Mouse (Mus musculus): ENCODE measurements around the gene Vash1.

Gene Vash1

DNA sequence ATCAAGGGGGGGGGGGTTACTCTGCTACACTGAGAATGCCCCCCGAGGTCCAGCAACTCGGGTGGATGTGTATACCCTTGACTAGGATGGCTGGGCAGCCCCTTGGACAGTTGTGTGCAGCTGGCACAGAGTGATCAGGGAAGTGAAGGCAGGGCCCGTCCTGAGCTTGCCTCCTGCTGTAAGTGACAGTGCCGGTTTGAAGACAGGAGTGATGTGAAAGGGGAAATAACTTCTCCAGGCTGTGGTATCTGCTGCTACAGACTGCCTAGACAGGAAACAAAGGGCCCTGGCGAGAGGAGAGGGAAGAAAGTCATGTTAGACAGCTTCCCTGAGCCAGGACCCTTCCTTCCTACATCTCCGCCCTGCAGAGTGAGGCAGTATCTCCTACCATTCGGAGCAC, 5.2 kb downstream of the Vash1 start:
- no peak for DNase-seq (ENCODE audit: low spot score in 2 of 2)

DNA sequence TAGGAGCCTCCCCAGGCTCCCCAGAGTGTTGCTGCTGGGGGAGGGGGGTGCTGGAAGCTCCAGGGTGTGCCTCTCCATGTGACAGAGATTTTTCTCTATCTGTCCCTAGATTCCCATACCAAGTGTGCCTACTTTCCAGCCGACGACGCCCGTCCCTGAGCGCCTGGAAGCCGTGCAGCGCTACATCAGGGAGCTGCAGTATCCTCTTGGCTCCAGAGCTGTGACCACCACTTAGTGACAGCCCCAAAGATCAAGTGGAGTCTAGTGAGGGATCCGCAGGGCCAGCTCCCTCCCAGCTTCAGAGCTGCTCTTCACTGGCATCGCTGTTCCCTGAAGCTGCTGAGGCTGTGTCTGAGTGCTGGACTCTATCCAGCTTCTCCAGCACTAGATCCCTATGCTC, 6.8 kb downstream of the Vash1 start:
- DNase-seq (ENCODE audit: low spot score in 2 of 2) = no peak

DNA sequence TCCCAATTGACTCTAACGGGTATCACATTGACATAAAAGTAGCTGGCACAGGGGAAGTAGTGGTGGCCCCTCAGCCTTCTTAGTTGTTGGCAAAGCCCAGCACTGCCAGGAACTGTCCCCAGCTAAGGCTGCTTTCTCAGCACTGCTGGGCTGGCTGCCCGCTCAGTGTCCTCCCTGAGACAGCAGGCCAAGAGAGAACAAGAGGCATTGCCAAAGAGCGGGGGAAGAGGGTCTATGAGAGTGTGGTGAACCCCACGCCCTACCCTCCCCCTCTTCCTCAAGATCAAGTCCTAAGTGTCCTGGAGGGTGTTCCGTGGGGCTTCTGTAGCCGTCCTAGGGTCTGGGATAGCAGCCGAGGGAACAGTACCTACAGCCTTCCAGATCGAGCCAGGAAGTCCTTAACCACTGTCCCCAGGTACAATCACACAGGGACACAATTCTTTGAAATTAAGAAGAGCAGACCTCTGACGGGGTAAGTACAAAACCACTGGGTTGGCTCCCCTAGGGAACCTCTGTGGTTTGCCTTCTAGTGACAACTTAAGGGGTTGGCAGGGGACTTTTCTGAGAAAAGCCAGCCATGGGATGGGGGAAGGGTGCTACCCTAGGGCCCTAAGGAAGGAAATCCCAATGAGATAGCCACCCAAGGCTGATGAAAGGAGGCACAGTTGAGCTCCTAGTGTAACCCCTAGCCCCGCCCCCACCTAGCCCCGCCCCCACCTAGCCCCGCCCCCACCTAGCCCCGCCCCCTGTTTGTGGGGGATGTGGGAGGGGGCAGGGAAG, 8.2 kb downstream of the Vash1 start:
- DNase-seq (ENCODE audit: low spot score in 2 of 2) = no peak

DNA sequence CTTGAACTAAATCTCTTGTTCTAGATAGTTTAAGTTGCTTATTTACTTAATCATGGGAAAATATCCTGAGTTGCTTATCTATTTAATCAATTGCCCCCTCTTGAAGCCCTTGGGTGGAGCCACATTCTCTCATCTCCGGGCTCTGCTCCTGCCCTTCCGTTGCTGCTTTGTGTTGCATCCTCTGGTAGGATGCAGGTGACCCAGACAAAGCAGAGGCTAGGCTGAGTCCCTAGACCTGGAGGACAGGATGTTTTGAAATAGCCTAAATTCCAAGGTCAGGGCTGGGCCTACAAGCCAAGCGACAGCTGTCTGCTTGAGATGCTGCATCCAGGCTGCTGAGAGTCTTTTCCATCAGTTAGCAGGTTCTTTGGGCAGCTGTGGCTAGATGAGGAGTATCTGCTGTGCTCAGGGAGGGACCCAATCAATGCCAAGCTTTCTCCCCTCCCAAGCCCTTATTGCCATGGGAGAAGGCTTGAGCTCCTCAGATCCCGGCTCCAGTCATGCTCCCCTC, 9.0 kb downstream of the Vash1 start:
- no peak for DNase-seq (ENCODE audit: low spot score in 2 of 2)

DNA sequence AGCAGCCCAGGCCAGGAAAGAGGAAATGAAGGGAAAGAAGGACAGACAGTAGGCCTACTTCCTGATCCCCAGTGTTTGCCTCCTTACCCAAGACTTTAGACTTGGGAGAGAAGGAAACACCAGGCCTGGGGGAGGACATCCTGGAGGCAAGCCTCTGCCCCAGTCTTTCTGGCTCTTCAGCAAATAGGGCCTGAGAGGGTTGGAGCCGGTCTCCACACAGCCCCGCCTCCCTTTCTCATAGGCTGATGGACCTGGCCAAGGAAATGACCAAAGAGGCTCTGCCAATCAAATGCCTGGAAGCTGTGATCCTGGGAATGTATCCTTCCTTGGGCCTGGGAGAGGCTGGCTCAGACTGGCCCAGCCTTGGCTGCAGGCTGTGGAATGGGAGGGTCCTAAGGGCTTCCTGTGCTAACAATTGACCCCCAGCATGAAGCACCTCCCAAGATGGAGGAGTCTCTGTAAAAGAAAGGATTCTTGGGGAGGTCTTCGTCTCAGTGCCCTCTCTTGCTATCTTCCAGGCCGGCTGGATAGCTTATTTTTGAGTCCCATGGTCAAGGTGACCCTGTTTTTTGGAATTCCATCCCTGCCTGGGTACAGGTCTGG, 9.6 kb downstream of the Vash1 start:
- DNase-seq (ENCODE audit: low spot score in 2 of 2) = no peak

DNA sequence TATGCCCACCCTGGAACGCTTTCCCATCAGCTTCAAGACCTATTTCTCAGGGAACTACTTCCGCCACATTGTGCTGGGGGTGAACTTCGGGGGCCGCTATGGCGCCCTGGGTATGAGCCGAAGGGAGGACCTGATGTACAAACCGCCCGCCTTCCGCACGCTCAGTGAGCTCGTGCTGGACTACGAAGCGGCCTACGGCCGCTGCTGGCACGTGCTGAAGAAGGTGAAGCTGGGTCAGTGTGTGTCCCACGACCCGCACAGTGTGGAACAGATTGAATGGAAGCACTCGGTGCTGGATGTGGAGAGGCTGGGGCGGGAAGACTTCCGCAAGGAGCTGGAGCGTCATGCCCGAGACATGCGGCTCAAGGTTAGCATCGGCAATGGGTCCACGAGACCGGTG, 10.4 kb downstream of the Vash1 start:
- DNase-seq (ENCODE audit: low spot score in 2 of 2) = no peak

DNA sequence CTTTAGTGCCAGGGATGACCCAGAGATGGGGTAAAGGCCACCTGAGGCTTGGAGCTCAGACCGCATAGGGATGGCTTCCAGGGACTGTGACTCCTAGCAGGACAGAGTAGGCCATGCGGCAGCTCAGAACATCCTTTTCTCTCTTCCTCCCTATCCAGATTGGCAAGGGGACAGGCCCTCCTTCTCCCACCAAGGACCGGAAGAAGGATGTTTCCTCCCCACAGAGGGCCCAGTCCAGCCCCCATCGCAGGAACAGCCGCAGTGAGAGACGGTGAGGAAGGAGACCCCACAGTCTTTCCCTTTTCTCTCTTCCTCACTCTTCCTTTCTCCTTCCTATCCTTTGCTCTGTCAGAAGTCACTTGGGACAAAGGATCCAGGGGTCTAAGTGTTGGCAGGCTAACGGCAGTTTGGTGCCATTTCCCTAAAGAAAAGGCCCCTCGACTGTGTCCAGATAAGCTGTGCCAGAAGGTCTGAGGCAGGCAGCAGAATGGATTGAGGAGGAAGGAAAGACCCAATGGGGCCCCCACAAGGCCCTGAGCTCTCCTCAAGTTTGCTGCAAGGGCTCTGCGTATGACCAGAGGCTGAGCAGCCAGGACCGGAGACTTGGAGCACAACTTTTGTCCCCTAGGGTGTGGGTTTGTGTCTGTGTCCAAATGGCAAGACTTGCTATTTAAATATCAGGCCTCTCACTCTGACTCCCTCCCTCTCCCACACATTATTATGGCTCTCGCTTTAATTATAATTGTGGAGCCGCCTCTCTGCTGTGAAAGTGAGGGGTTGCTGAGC, 12.4 kb downstream of the Vash1 start:
- no peak for DNase-seq (ENCODE audit: low spot score in 2 of 2)

DNA sequence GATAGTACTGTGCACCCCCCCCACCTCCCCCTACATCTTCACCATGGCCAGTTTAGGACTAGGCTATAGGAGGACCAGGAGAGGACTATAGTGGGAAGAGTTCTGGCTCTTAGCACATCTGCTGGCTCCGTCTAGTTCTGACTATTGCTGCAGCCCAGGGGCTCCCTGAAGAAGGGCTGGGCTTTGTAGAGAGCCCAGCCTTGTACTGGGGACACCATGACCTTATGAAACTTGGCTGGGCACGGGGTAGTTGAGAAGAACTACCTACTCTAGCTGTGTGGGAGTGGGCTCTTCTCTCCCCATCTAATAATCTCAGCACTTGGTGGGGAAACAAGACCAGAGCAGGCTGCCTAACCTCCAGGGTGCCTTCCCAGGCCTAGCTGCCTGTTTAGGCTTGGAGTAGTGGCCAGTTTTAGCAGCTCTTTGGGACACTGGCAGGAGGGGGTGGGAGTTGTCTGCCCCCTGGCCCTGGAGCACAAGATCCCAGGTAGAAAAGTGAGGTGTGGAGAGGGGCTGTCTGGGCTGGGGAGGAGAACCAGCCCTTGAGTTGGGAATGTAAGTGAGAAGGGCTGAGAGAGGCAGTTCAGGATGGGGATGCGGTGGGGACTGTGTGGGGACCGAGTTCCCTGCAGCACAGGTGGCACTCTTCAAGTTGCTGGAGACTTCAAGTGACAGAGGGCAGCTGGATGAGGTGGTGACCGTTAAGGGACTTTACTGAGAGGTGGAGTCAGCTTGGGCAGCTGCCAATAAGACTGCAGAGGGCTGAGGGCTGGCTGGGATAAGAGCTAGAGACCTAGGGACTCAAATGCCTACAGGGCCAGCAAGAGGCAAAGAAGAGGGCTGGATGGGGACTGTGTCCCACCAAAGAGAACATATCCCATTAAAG, 14.2 kb downstream of the Vash1 start:
- no peak for DNase-seq (ENCODE audit: low spot score in 2 of 2)

DNA sequence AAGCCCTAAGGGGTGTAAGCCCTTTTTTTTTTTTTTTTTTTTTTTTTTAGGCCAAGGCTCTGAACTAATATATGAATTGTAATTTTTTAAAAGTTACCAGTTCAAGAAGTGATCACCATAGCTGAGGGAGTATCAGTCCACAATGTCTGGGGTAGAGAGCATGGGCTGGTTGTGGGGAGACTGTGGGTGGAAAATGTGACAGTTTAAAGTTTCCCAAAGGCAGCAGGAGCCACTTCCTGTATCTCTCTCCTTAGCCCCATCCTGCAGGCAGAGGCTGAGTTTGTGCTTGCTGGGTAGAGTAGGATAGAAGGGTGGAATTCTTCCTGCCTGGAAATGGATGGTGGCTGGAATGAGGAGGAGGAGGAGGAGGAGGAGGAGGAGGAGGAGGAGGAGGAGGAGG, 14.9 kb downstream of the Vash1 start:
- no peak for DNase-seq (ENCODE audit: low spot score in 2 of 2)

DNA sequence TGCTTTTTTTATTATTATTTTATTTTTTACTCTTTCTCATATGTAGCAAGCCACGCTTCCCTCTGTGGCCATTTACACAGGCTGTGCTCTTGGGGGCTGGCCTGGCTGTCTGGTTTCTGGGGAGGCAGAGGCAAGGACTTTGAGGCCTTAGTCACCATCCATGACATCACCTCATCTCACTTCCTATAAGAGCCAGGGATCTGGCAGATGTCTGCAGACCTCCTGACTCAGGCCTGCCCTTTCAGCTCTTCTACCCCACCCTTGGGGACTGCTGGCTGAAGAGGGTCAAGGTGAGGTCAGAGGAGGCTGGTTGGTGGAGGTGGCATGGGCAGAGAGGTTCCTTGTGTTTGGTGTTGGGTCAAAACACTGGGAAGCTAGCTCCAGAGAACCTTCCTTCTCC, 15.9 kb downstream of the Vash1 start:
- no peak for DNase-seq (ENCODE audit: low spot score in 2 of 2)

DNA sequence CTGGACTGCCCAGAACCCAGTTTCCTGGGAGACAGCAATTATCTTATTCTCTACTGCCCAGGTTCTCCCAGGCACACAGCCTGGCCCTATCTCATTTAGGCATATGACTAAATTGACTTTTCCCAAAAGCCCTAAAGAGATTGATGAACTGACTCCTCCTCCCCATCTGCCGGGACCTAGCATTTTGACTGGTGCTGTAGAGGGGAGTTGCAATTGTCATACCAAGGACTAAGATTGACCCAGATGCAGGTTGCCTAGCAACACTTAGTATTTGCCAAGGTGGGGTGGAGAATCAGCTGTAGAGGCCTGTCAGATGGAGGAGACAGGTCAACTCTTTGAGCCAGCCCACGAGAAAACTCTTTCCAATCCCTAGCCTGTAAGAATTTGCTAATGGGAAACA, 19.5 kb downstream of the Vash1 start:
- no peak for DNase-seq (ENCODE audit: low spot score in 2 of 2)

DNA sequence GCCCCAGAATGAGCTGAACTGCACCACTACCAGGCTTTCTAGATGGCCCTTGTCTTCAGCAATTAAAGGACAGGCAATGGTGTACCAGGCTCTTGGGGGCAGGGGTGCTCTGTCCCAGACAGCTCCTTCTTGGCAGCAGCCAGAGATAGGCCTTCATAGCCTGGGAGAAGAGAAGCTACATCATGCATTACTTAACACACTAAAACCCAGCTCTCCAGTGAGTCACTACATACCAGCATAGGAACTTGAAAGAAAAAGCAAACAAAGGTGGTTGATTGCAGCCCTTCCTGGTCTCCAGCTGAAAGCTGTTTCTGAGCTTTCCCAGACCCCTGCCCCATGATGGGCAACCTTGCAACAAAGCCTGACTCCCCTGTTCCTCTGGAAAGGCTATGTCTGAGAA, 20.0 kb downstream of the Vash1 start:
- DNase-seq (ENCODE audit: low spot score in 2 of 2) = no peak

DNA sequence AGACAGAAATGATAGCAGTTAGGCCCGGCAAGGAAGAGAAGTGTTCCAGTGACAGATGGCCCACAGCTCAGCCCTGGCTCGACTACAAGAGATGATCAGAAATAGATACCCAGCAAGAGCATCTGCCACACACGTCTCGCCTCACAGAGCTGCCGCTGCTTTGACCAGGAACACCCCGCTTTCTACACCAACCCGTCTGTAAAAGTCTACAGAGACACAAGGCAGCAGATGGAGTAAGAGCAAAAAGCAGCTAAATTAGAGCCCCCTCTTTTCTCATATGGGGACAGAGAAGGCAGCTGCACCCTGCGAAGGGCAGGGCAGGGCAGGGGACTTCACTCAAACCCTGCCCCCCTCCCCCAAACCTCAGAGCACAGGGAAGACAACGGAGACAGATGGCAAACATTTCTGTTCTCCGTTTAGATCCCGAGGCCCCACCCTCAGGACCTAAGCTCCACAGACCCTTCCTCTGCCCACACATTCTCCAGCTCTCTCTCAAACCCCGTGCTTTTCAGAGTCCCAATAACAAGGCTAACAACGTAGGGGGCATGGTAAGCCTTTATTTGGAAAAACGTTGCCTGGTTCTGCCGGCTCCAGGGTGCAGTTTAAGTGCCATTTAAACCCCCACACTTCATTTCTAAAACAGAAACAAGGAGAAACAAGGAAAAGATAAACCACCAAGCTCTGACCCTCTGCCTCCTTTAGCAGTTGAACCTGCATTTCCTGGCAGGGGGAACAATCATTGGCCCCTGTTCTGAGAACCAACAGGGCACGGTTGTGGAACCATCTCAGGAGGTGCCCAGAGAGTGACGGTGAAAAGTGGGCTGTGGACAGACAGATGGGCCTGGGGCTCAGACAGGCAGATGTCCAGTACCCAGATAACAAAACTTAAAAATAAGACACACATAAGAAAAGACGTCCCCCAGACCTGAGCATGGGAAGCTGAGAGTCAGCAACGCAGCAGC, 21.7 kb downstream of the Vash1 start:
- DNase-seq (ENCODE audit: low spot score in 2 of 2) = no peak

DNA sequence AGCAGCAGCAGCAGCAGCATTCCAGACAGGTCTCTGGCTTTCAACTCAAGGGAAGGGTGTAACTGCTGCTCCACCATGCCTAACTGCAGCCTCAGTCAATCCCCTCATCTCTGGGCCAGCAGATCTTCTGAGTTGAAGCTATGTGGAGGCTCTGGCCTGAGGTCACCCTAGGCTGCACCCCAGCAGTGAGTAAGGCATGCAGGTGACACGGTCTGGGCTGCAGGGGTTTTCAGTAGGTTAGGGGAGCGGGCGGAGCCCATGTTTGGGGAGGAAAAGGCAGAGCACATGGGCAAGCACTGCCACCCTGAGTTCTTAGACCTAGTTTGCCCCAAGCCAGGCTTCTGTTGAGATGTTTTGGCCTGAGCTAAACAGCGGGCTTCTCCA, 22.4 kb downstream of the Vash1 start:
- no peak for DNase-seq (ENCODE audit: low spot score in 2 of 2)

DNA sequence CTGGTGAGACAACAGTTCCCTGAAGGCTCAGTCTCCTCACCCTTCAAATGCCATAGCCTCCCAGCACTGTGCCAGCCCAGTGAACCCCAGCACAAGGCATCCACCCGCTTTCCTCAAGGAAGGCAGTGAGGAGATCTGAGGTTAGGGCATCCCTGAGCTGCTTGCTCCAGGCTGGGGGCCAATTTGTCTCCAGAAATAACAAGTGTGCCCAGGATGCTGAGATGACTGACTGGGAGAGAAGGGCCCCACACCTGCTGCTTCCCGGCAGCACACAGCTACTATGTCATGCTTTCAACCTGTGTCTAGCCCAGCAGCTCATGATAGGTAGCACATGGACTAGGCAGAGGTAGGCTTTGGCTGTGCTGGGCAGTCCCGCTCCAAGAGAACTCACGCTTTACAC, 23.0 kb downstream of the Vash1 start:
- DNase-seq (ENCODE audit: low spot score in 2 of 2) = no peak

DNA sequence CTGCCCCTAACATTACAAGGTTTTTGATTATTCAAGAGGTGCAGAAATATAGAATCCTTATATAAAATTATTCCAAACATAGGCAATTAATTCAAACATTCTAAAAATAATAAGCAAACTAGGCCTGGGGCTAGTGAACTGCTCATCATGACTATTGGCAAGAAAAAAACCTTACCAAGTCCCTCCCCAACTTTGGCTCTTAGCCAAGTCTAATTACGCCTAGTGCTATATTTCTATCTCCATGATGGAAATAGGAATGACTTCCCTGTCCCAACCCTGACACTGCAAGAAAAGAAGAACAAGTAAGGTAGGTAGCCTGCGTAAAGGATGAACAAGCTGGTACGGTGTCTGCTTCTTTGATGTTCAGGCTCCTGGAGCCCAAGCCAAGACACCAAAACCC, 24.2 kb downstream of the Vash1 start:
- DNase-seq (ENCODE audit: low spot score in 2 of 2) = no peak

DNA sequence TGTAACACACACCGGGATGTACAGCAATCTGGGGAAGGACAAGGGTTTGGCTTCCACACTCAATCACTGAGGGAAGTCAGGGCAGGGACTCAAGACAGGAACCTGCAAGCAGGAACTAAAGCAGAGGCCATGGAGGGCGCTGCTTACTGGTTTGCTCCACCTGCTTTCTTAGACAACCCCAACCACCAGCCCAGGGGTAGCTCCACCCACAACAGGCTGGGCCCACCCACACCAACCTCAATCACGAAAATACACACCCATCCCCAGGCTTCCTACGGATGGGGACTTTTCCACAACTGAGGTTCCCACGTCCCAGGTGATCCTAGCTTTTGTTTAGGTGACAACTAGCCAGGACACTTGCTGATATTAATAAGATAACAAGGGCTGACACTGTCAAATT, 27.3 kb downstream of the Vash1 start:
- DNase-seq (ENCODE audit: low spot score in 2 of 2) = no peak

DNA sequence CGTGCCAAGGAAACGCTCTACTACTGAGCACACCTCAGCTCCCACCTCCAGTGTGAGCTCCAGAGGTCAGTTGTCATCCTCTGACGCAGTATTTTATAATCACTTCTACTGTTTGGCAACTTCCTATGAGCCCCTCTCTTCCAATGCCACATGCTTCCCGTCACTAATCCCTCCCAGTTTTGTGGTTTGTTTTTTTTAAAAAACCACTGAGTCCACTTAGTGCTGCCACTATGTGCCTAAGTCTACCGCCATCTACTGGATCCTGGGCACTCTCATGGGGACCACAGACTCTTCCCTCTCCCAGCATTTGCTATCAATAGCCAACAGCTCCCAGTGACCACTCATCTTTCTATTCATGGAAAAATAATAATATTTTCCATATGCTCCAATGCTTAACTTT, 35.5 kb downstream of the Vash1 start:
- DNase-seq (ENCODE audit: low spot score in 2 of 2) = no peak

DNA sequence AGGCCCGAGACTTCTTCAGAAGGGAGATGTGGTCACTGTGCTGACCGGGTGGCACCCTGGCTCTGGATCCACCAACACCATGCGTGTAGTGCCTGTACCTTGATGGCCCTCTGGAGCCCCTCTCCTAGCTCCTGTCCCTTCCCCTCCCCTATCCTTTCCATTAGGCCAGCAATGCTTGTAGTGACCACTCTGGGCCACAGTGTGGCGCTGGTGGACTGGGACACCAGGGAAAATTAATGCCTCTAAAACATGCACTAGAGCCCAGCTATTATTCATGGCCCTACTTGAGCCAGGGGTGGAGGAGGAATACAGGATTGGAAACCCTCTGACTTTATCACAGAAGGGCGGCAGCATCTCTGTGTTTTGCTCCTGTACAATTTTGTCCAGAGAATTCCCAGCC, 36.9 kb downstream of the Vash1 start:
- peak; percentile 27 to 31 for DNase-seq (ENCODE audit: low spot score in 2 of 2)

DNA sequence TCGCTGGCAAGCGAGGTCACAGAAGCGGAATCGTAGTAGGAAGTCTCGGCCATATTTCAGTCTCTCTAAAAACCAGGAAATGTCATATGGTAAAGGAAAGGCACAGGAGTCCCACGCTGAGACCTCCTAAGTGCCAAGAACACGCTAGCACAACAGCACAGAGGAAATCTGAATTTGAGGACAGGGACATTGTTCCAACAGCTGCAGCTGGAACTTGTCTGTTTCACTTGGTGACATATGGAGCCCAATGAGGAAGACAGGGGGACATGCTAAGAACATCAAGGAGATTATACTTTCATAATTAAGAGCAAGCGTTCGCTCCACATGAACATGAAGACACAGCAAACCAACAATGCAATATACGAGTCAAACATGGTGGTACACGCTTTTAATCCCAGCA, 38.5 kb downstream of the Vash1 start:
- no peak for DNase-seq (ENCODE audit: low spot score in 2 of 2)

All from spleen, postnatal 36 days (tissue).